ENCODE assay signal across 8 mouse cellular contexts in the genomic region with DNA sequence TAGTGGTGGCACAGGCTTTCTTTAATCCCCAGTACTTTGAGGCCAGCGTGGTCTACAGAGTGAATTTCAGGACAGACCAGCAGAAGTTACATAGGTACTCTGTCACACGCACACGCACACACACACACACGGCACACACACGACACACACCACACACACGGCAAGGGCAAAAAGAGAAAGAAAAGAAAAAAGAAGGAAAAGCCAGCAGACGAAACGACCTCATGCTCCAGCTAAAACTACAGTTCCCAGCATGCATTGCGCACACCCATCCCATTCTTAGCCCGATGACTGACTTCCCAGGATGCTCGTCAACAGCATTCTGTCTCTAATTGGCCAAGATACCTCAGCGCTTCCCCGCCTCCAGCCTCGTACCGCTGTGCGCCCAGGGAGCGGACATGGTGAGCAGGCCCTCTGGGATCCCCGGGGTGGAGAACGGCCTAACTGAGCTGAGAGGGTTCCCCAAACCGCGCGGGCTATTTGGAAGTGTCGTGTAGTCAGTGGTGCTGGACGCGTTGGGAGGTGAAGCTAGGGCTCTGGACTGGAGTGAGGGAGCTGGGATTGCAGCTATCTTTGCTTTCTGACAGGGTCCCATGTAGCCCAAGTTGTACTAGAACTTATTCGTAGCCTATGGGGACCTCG. TPM values are rescaled to one million over a fixed set of nuclear protein-coding genes. Genes with fewer than 3 reads are reported as not detected.
DNase-seq lines count a peak whose midpoint lies in the region; ATAC-seq and TF ChIP-seq lines count a peak whose summit lies in the region.

Gene Tmem161a, plus strand, starts transcription at position 314 of the 639 bp plus-strand sequence.

- H3K9ac ChIP-seq in MEL (ENCODE audit: control insufficient read depth, low read depth, low read length, poor library complexity, severe bottlenecking) = peak within 1 kb of the TSS; percentile 82
- H3K9ac ChIP-seq in forebrain, postnatal 0 days = peak within 1 kb of the TSS; percentile 68
- H3K9ac ChIP-seq in lung, embryonic 15.5 days = peak within 1 kb of the TSS; percentile 56

- peaks cover 0 to 10% of the 10 kb centered on the region in 2 experiments; a peak in 2 of 4 replicates for H3K36me3 ChIP-seq in MEL (ENCODE audit: control insufficient read depth in 1 of 2, insufficient read depth in 2 of 2, low read length in 2 of 2)
- peaks cover 3% of the 10 kb centered on the region; the same call in 1 of the 2 replicates for H3K36me3 ChIP-seq in forebrain, postnatal 0 days (ENCODE audit: insufficient read depth)
- peaks cover 5% of the 10 kb centered on the region; the same call in 1 of the 2 replicates for H3K36me3 ChIP-seq in lung, embryonic 15.5 days

- ATAC-seq in forebrain, postnatal 0 days = peak; percentile 100
- peak; percentile 96 for ATAC-seq in lung, embryonic 15.5 days (ENCODE audit: borderline replicate concordance, extremely low read depth, low FRiP score, low TSS enrichment)

- no peak for TF ChIP-seq RAD21 in MEL (IDR thresholded peaks at IDR 0.05; ENCODE audit: low read depth, low read length)

- H3K27me3 ChIP-seq in MEL (ENCODE audit: control insufficient read depth in 1 of 2, insufficient read depth in 2 of 2, low read length in 2 of 2) = no peaks in the 10 kb centered on the region
- H3K27me3 ChIP-seq in cerebellum, adult 2 months (ENCODE audit: control insufficient read depth, insufficient read depth, low read length) = no peaks in the 10 kb centered on the region
- no peaks in the 10 kb centered on the region for H3K27me3 ChIP-seq in forebrain, postnatal 0 days (ENCODE audit: insufficient read depth, low read length)
- no peaks in the 10 kb centered on the region for H3K27me3 ChIP-seq in lung, embryonic 15.5 days

- peaks cover 7 to 17% of the 10 kb centered on the region in 2 experiments for H3K4me1 ChIP-seq in MEL (ENCODE audit: control insufficient read depth in 1 of 2, insufficient read depth in 2 of 2, low read length in 2 of 2)
- H3K4me1 ChIP-seq in cerebellum, adult 2 months (ENCODE audit: control insufficient read depth, insufficient read depth, low read length) = peaks cover 14% of the 10 kb centered on the region
- 0 out of 2 replicates have a peak, but pooled peaks cover 4% of the 10 kb centered on the region for H3K4me1 ChIP-seq in forebrain, postnatal 0 days (ENCODE audit: insufficient read depth)
- peaks cover 17% of the 10 kb centered on the region for H3K4me1 ChIP-seq in lung, embryonic 15.5 days

- TF ChIP-seq POLR2A in MEL (IDR thresholded peaks at IDR 0.05; ENCODE audit: control insufficient read depth in 1 of 2, insufficient read depth in 1 of 2, low read depth in 1 of 2, low read length in 2 of 2, poor library complexity in 1 of 2) = peak; percentile 68 to 91
- TF ChIP-seq POLR2A in cerebellum, adult 2 months (IDR thresholded peaks at IDR 0.05; ENCODE audit: borderline replicate concordance, insufficient read depth, low read length) = peak; percentile 90

- peak within 1 kb of the TSS; percentile 48 for H3K27ac ChIP-seq in MEL (ENCODE audit: control insufficient read depth, low read depth, low read length)
- H3K27ac ChIP-seq in cerebellum, adult 2 months (ENCODE audit: insufficient read depth, low read length) = 0 out of 2 replicates have a peak within 1 kb of the TSS, but pooled peaks have one; percentile 42
- no peak within 1 kb of the TSS for H3K27ac ChIP-seq in forebrain, postnatal 0 days (ENCODE audit: low read depth, low read length)
- H3K27ac ChIP-seq in lung, embryonic 15.5 days = peak within 1 kb of the TSS; percentile 29; the same call in 1 of the 2 replicates

- no peak for TF ChIP-seq CTCF in MEL (IDR thresholded peaks at IDR 0.05 in 2 of 3, conservative IDR thresholded peaks at IDR 0.05 in 1 of 3; ENCODE audit: control insufficient read depth in 1 of 3, insufficient read depth in 1 of 3, low read depth in 2 of 3, low read length in 3 of 3, poor library complexity in 1 of 3, severe bottlenecking in 1 of 3)
- TF ChIP-seq CTCF in cerebellum, adult 2 months (IDR thresholded peaks at IDR 0.05; ENCODE audit: borderline replicate concordance, insufficient read depth, low read depth, low read length) = no peak
- no peak for TF ChIP-seq CTCF in forebrain, postnatal 0 days (IDR thresholded peaks at IDR 0.05; ENCODE audit: low read depth)

- peak within 1 kb of the TSS; percentile 57 for H3K4me2 ChIP-seq in forebrain, postnatal 0 days (ENCODE audit: low read depth)
- peak within 1 kb of the TSS; percentile 56 for H3K4me2 ChIP-seq in lung, embryonic 15.5 days

- peak within 1 kb of the TSS; percentile 75 to 82 for H3K4me3 ChIP-seq in MEL (ENCODE audit: control insufficient read depth in 1 of 2, insufficient read depth in 1 of 2, low read depth in 2 of 2, low read length in 2 of 2)
- H3K4me3 ChIP-seq in cerebellum, adult 2 months (replicated peaks; ENCODE audit: insufficient read depth, low read depth, low read length) = peak within 1 kb of the TSS; percentile 95
- peak within 1 kb of the TSS; percentile 64 for H3K4me3 ChIP-seq in forebrain, postnatal 0 days (ENCODE audit: low read depth, low read length)
- peak within 1 kb of the TSS; percentile 52 for H3K4me3 ChIP-seq in lung, embryonic 15.5 days

- 2% methylated on average over 27 of the region's 27 CpGs for WGBS in cerebellum, adult 2 months
- WGBS in forebrain, postnatal 0 days = 2% methylated on average over 26 of the region's 27 CpGs
- WGBS in lung, embryonic 15.5 days = 2% methylated on average over 27 of the region's 27 CpGs

- H3K9me3 ChIP-seq in MEL (replicated peaks; ENCODE audit: insufficient read depth, low read length) = no peaks in the 10 kb centered on the region
- no peaks in the 10 kb centered on the region for H3K9me3 ChIP-seq in forebrain, postnatal 0 days (ENCODE audit: low read length)
- no peaks in the 10 kb centered on the region for H3K9me3 ChIP-seq in lung, embryonic 15.5 days

- TF ChIP-seq EP300 in MEL (IDR thresholded peaks at IDR 0.05; ENCODE audit: low read depth in 1 of 2, low read length in 2 of 2) = no peak

- peak; percentile 98 for DNase-seq in MEL (ENCODE audit: low read depth, low spot score)
- DNase-seq in cerebellum, adult 2 months = peak; percentile 91 to 94
- peak; percentile 95 for DNase-seq in forebrain, postnatal 0 days
- peak; percentile 92 for DNase-seq in heart, postnatal 4 days
- DNase-seq in layer of hippocampus, adult 8-10 months (ENCODE audit: low spot score in 2 of 2) = peak; percentile 93 to 94
- DNase-seq in ovary, adult 18-20 months (ENCODE audit: low spot score) = peak; percentile 90
- DNase-seq in thymus, postnatal 0 days (ENCODE audit: low spot score) = peak; percentile 93

- peaks cover 10% of the 10 kb centered on the region for H3K79me2 ChIP-seq in MEL (ENCODE audit: control insufficient read depth, insufficient read depth, low read length, poor library complexity)

TF ChIP-seq in MEL, 35 proteins besides CTCF, POLR2A, EP300 and RAD21 (continues in another document):
- TF ChIP-seq TBP (IDR thresholded peaks at IDR 0.05; ENCODE audit: low read depth, low read length) (peak; percentile 80), MYB (IDR thresholded peaks at IDR 0.05; ENCODE audit: low read depth, low read length) (no peak), RCOR1 (IDR thresholded peaks at IDR 0.05; ENCODE audit: low read depth, low read length) (no peak), ZNF384 (IDR thresholded peaks at IDR 0.05; ENCODE audit: low read depth, low read length) (no peak), HCFC1 (IDR thresholded peaks at IDR 0.05; ENCODE audit: low read depth, low read length) (peak; percentile 98), MEF2A (IDR thresholded peaks at IDR 0.05; ENCODE audit: extremely low read depth, insufficient replicate concordance, low read depth, low read length, poor library complexity, severe bottlenecking) (no peak), GABPA (IDR thresholded peaks at IDR 0.05; ENCODE audit: low read depth, low read length) (no peak; the same call in 1 of the 2 replicates), NELFE (IDR thresholded peaks at IDR 0.05; ENCODE audit: low read depth, low read length) (peak; percentile 84), NRF1 (IDR thresholded peaks at IDR 0.05; ENCODE audit: insufficient read depth, low read depth, low read length, poor library complexity, severe bottlenecking) (peak; percentile 43; the same call in 1 of the 2 replicates), ZKSCAN1 (IDR thresholded peaks at IDR 0.05; ENCODE audit: low read depth, low read length) (no peak), USF1 (IDR thresholded peaks at IDR 0.05; ENCODE audit: low read depth, low read length) (peak; percentile 48), UBTF (IDR thresholded peaks at IDR 0.05; ENCODE audit: borderline replicate concordance, insufficient read depth, low read depth, low read length) (no peak), TCF12 (IDR thresholded peaks at IDR 0.05; ENCODE audit: low read depth, low read length) (no peak), TAL1 (IDR thresholded peaks at IDR 0.05; ENCODE audit: low read length) (no peak), E2F4 (IDR thresholded peaks at IDR 0.05; ENCODE audit: borderline replicate concordance, low read depth, low read length) (no peak), GATA1 (IDR thresholded peaks at IDR 0.05; ENCODE audit: low read depth, low read length) (no peak), ZC3H11A (IDR thresholded peaks at IDR 0.05; ENCODE audit: low read depth, low read length) (no peak), USF2 (IDR thresholded peaks at IDR 0.05; ENCODE audit: borderline replicate concordance in 1 of 2, insufficient read depth in 1 of 2, low read depth in 1 of 2, low read length in 2 of 2) (no peak), CHD2 (IDR thresholded peaks at IDR 0.05; ENCODE audit: low read length) (no peak; the same call in none of the 2 replicates), ZMIZ1 (IDR thresholded peaks at IDR 0.05; ENCODE audit: low read depth, low read length) (0 out of 2 replicates have a peak, but pooled peaks have one; percentile 51), MYC (IDR thresholded peaks at IDR 0.05; ENCODE audit: low read depth, low read length) (peak; percentile 75), ETS1 (IDR thresholded peaks at IDR 0.05; ENCODE audit: low read depth, low read length) (no peak), KAT2A (conservative IDR thresholded peaks at IDR 0.05; ENCODE audit: low read depth, low read length) (peak; percentile 90)

RNA-seq across cellular contexts. Expression of gene Tmem161a, which starts in this region (rescaled TPM):
- total RNA-seq in MEL (2012; rRNA removed) = 45.1 and 50.7 TPM in 2 replicates
- polyA plus RNA-seq in MEL (2012; ENCODE audit: insufficient read depth in 1 of 2, insufficient read length in 2 of 2, low read depth in 1 of 2, low replicate concordance in 2 of 2, missing spikeins in 1 of 2) = 10 to 100 TPM in 1 of 2 experiments, not detected in 1; 51.4 TPM
- polyA plus RNA-seq in cerebellum, adult 2 months (2012; rRNA removed) = 61.4 and 66.0 TPM in 2 replicates
- total RNA-seq in forebrain, postnatal 0 days (2014; rRNA removed) = 60.7 and 74.9 TPM in 2 replicates
- polyA plus RNA-seq in forebrain, postnatal 0 days (2015; fragmentation: Nextera tagmentation; extraction: Ambion mirVana) = 43.3 and 52.7 TPM in 2 replicates
- 100 to 1,000 TPM; 100 to 110 TPM for total RNA-seq in heart, postnatal 4 days (2021)
- 10 to 100 TPM; 48.9 to 58.8 (median 53.3) TPM for total RNA-seq in layer of hippocampus, adult 8-10 months (2022)
- 69.7 TPM in 2 replicates for polyA plus RNA-seq in lung, embryonic 15.5 days (2015; fragmentation: Nextera tagmentation; extraction: Ambion mirVana)
- 41.5 and 44.1 TPM in 2 replicates for polyA plus RNA-seq in thymus, postnatal 0 days (2015; fragmentation: Nextera tagmentation; extraction: Ambion mirVana)
